Comparison of ENCODE assay signal across 23 mouse cellular contexts in the genomic region with DNA sequence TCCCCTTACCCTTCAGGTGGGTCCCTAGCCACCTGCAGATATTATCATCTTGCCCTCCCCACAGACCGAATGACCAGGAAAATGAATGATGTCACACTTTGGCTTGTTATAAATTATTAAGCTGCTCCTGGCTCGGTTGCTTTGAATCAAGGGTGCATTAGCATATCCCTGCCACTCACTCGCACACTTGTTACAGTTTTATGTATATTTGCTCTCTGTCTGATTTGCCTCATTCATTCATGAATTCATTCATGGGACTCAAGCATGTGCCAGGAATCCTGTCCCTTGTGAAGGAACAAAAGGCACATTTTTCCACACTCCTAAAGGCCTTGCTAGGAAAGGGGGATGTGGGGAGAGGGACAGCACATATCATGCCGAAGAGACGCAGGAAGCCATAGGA. TPM values are rescaled to one million over a fixed set of nuclear protein-coding genes. Genes with fewer than 3 reads are reported as not detected.
DNase-seq lines count a peak whose midpoint lies in the region; ATAC-seq and TF ChIP-seq lines count a peak whose summit lies in the region.
"Had no signal": no experiment of that assay in that cellular context is flagged by ENCODE, and none has a peak within 500 bp of the region (broad histone marks: within the 10 kb centered on the region; RNA-seq: fewer than 3 reads in every experiment).

No protein-coding gene starts in this region.

- TF ChIP-seq EP300 in liver, postnatal 0 days (IDR thresholded peaks at IDR 0.05; ENCODE audit: low read depth) = no peak

- H3K9ac ChIP-seq in forebrain, embryonic 15.5 days (replicated peaks) = no peak overlapping the region
- H3K9ac ChIP-seq in forebrain, embryonic 12.5 days = no peak overlapping the region
- H3K9ac ChIP-seq in liver, adult 2 months (ENCODE audit: low read depth, low read length) = no peak overlapping the region
- no peak overlapping the region for H3K9ac ChIP-seq in liver, postnatal 0 days (replicated peaks)
- H3K9ac ChIP-seq in midbrain, embryonic 12.5 days (replicated peaks) = no peak overlapping the region
- H3K9ac ChIP-seq in midbrain, postnatal 0 days (replicated peaks; ENCODE audit: low read length, poor library complexity, severe bottlenecking) = no peak overlapping the region
- H3K9ac ChIP-seq: embryonic facial prominence, embryonic 15.5 days; limb, embryonic 13.5 days; liver, embryonic 13.5 days had no signal

- no peaks in the 10 kb centered on the region for H3K9me3 ChIP-seq in forebrain, embryonic 15.5 days
- H3K9me3 ChIP-seq in forebrain, embryonic 12.5 days = no peaks in the 10 kb centered on the region
- H3K9me3 ChIP-seq in liver, postnatal 0 days (ENCODE audit: low read length) = no peaks in the 10 kb centered on the region
- no peaks in the 10 kb centered on the region for H3K9me3 ChIP-seq in midbrain, embryonic 12.5 days
- no peaks in the 10 kb centered on the region for H3K9me3 ChIP-seq in midbrain, postnatal 0 days (ENCODE audit: low read length)
- H3K9me3 ChIP-seq: embryonic facial prominence, embryonic 15.5 days; hindbrain, embryonic 10.5 days; limb, embryonic 13.5 days; liver, embryonic 13.5 days had no signal

- no peaks in the 10 kb centered on the region for H3K36me3 ChIP-seq in forebrain, embryonic 15.5 days
- H3K36me3 ChIP-seq in forebrain, embryonic 12.5 days (replicated peaks) = no peaks in the 10 kb centered on the region
- H3K36me3 ChIP-seq in liver, adult 2 months (ENCODE audit: control insufficient read depth, insufficient read depth, low read length) = no peaks in the 10 kb centered on the region
- no peaks in the 10 kb centered on the region for H3K36me3 ChIP-seq in liver, postnatal 0 days (replicated peaks; ENCODE audit: insufficient read depth, low read length)
- H3K36me3 ChIP-seq in midbrain, embryonic 12.5 days = no peaks in the 10 kb centered on the region
- no peaks in the 10 kb centered on the region for H3K36me3 ChIP-seq in midbrain, postnatal 0 days (ENCODE audit: insufficient read depth, low read length)
- H3K36me3 ChIP-seq: embryonic facial prominence, embryonic 15.5 days; hindbrain, embryonic 10.5 days; limb, embryonic 13.5 days; liver, embryonic 13.5 days had no signal

- TF ChIP-seq CTCF in liver, adult 2 months (IDR thresholded peaks at IDR 0.05; ENCODE audit: low read depth, low read length) = no peak
- no peak for TF ChIP-seq CTCF in liver, postnatal 0 days (IDR thresholded peaks at IDR 0.05; ENCODE audit: low read depth)
- TF ChIP-seq CTCF in midbrain, postnatal 0 days (IDR thresholded peaks at IDR 0.05) = no peak

- ATAC-seq in forebrain, embryonic 15.5 days (replicated peaks) = peak; percentile 73
- ATAC-seq in forebrain, embryonic 12.5 days (ENCODE audit: low FRiP score) = no peak
- ATAC-seq in liver, postnatal 0 days = no peak
- 0 out of 2 replicates have a peak, but pooled peaks have one; percentile 12 for ATAC-seq in midbrain, embryonic 12.5 days (ENCODE audit: low FRiP score, low read depth)
- ATAC-seq in midbrain, postnatal 0 days (ENCODE audit: low FRiP score) = no peak; the same call in 1 of the 2 replicates
- ATAC-seq: CD4-positive, CD25-positive, alpha-beta regulatory T cell, adult 4 months had no signal

- H3K27me3 ChIP-seq in forebrain, embryonic 15.5 days = no peaks in the 10 kb centered on the region
- 0 out of 2 replicates have a peak, but pooled peaks cover 4% of the 10 kb centered on the region for H3K27me3 ChIP-seq in forebrain, embryonic 12.5 days
- no peaks in the 10 kb centered on the region for H3K27me3 ChIP-seq in liver, adult 2 months (ENCODE audit: control insufficient read depth, insufficient read depth, low read length)
- H3K27me3 ChIP-seq in liver, postnatal 0 days (ENCODE audit: insufficient read depth, low read length) = no peaks in the 10 kb centered on the region
- peaks cover 11% of the 10 kb centered on the region for H3K27me3 ChIP-seq in midbrain, embryonic 12.5 days
- 0 out of 2 replicates have a peak, but pooled peaks cover 6% of the 10 kb centered on the region for H3K27me3 ChIP-seq in midbrain, postnatal 0 days (ENCODE audit: insufficient read depth, low read length)
- H3K27me3 ChIP-seq: embryonic facial prominence, embryonic 15.5 days; limb, embryonic 13.5 days; liver, embryonic 13.5 days had no signal

- H3K4me1 ChIP-seq in forebrain, embryonic 15.5 days = peaks cover 19% of the 10 kb centered on the region
- H3K4me1 ChIP-seq in forebrain, embryonic 12.5 days = peaks cover 17% of the 10 kb centered on the region
- peaks cover 10% of the 10 kb centered on the region for H3K4me1 ChIP-seq in liver, adult 2 months (ENCODE audit: control insufficient read depth, insufficient read depth, low read length)
- no peaks in the 10 kb centered on the region; the same call in 1 of the 2 replicates for H3K4me1 ChIP-seq in liver, postnatal 0 days (ENCODE audit: insufficient read depth)
- peaks cover 9% of the 10 kb centered on the region for H3K4me1 ChIP-seq in midbrain, embryonic 12.5 days
- H3K4me1 ChIP-seq in midbrain, postnatal 0 days (ENCODE audit: insufficient read depth, low read length) = no peaks in the 10 kb centered on the region; the same call in 1 of the 2 replicates
- H3K4me1 ChIP-seq: liver, embryonic 13.5 days had no signal

- no peaks in the 10 kb centered on the region for H3K79me2 ChIP-seq in liver, adult 2 months (ENCODE audit: control insufficient read depth, insufficient read depth, low read length)

- 14% methylated on average over 5 of the region's 5 CpGs for WGBS in forebrain, embryonic 15.5 days
- WGBS in forebrain, embryonic 12.5 days = 34% methylated on average over 5 of the region's 5 CpGs
- WGBS in liver, adult 2 months = 54% methylated on average over 5 of the region's 5 CpGs
- 71% methylated on average over 5 of the region's 5 CpGs for WGBS in liver, postnatal 0 days (ENCODE audit: insufficient replicate concordance)
- WGBS in midbrain, embryonic 12.5 days = 45% methylated on average over 5 of the region's 5 CpGs
- WGBS in midbrain, postnatal 0 days = 21% methylated on average over 5 of the region's 5 CpGs

- H3K4me3 ChIP-seq in forebrain, embryonic 15.5 days = no peak overlapping the region
- H3K4me3 ChIP-seq in forebrain, embryonic 12.5 days (replicated peaks) = no peak overlapping the region
- H3K4me3 ChIP-seq in liver, adult 2 months (ENCODE audit: insufficient read depth, low read depth, low read length) = no peak overlapping the region
- H3K4me3 ChIP-seq in liver, postnatal 0 days (ENCODE audit: low read depth, low read length) = no peak overlapping the region
- no peak overlapping the region for H3K4me3 ChIP-seq in midbrain, embryonic 12.5 days
- no peak overlapping the region for H3K4me3 ChIP-seq in midbrain, postnatal 0 days (ENCODE audit: low read depth, low read length)
- H3K4me3 ChIP-seq: embryonic facial prominence, embryonic 15.5 days; hindbrain, embryonic 10.5 days; limb, embryonic 13.5 days; liver, embryonic 13.5 days had no signal

- peak overlapping the region; percentile 44; the same call in 1 of the 2 replicates for H3K27ac ChIP-seq in forebrain, embryonic 15.5 days (replicated peaks)
- H3K27ac ChIP-seq in forebrain, embryonic 12.5 days = no peak overlapping the region
- no peak overlapping the region for H3K27ac ChIP-seq in liver, adult 2 months (replicated peaks; ENCODE audit: insufficient read depth, low read depth, low read length)
- H3K27ac ChIP-seq in liver, postnatal 0 days (ENCODE audit: low read depth) = no peak overlapping the region
- no peak overlapping the region for H3K27ac ChIP-seq in midbrain, embryonic 12.5 days (replicated peaks)
- no peak overlapping the region for H3K27ac ChIP-seq in midbrain, postnatal 0 days (ENCODE audit: low read depth, low read length)
- H3K27ac ChIP-seq: embryonic facial prominence, embryonic 15.5 days; hindbrain, embryonic 10.5 days; limb, embryonic 13.5 days; liver, embryonic 13.5 days had no signal

- peak; percentile 59 for DNase-seq in liver, adult 2 months (ENCODE audit: extremely low read depth, low read depth, low spot score)
- DNase-seq in liver, postnatal 0 days = no peak
- DNase-seq in midbrain, postnatal 0 days (ENCODE audit: low spot score) = no peak
- DNase-seq in right cerebral cortex, adult 18-20 months = no peak
- DNase-seq in yolk sac, embryonic 10.5 days (ENCODE audit: low spot score) = no peak
- DNase-seq: adrenal gland, postnatal 25 days; cerebellum, adult 9-10 months; gastrocnemius, postnatal 14 days; heart, adult 11 months; heart, postnatal 10 days; kidney, postnatal 4 days; liver, embryonic 13.5 days; lung, postnatal 36 days; right cerebral cortex, postnatal 4 days; thymus, postnatal 14 days had no signal

- no peak overlapping the region for H3K4me2 ChIP-seq in forebrain, embryonic 15.5 days (replicated peaks)
- no peak overlapping the region for H3K4me2 ChIP-seq in forebrain, embryonic 12.5 days
- H3K4me2 ChIP-seq in liver, postnatal 0 days (ENCODE audit: low read depth, low read length) = no peak overlapping the region
- no peak overlapping the region for H3K4me2 ChIP-seq in midbrain, embryonic 12.5 days (replicated peaks)
- no peak overlapping the region for H3K4me2 ChIP-seq in midbrain, postnatal 0 days (ENCODE audit: low read depth, low read length, poor library complexity, severe bottlenecking)
- H3K4me2 ChIP-seq: embryonic facial prominence, embryonic 15.5 days; heart, embryonic 11.5 days; limb, embryonic 13.5 days; liver, embryonic 13.5 days had no signal

- no peak for TF ChIP-seq POLR2A in liver, adult 2 months (IDR thresholded peaks at IDR 0.05; ENCODE audit: extremely low read depth, insufficient read depth, low read length)

RNA-seq across cellular contexts. Expression of a gene that starts 5.5 kb away (rescaled TPM):
- polyA plus RNA-seq in forebrain, embryonic 15.5 days (2015; fragmentation: Nextera tagmentation; extraction: Ambion mirVana) = 5.3 and 5.4 TPM in 2 replicates
- polyA plus RNA-seq in forebrain, embryonic 12.5 days (2016; fragmentation: Nextera tagmentation; extraction: Ambion mirVana) = 4.9 and 6.1 TPM in 2 replicates
- total RNA-seq in liver, adult 2 months (2014; rRNA removed) = 28.6 and 34.3 TPM in 2 replicates
- 22.2 and 24.4 TPM in 2 replicates for polyA plus RNA-seq in liver, adult 2 months (2012; rRNA removed)
- 7.0 and 7.6 TPM in 2 replicates for polyA plus RNA-seq in liver, postnatal 0 days (2015; fragmentation: Nextera tagmentation; extraction: Ambion mirVana)
- polyA plus RNA-seq in midbrain, embryonic 12.5 days (2016; fragmentation: Nextera tagmentation; extraction: Ambion mirVana) = 5.8 TPM in 2 replicates
- total RNA-seq in midbrain, postnatal 0 days (2014; rRNA removed) = 17.2 and 19.4 TPM in 2 replicates
- 2.8 and 3.0 TPM in 2 replicates for polyA plus RNA-seq in midbrain, postnatal 0 days (2015; fragmentation: Nextera tagmentation; extraction: Ambion mirVana)

Comparison
In these comparisons a context has a peak if more than half of its experiments do, and no peak if none do; other contexts are left out.
1. ATAC-seq: peak in forebrain, embryonic 15.5 days (single experiment) and midbrain, embryonic 12.5 days (single experiment); none in forebrain, embryonic 12.5 days (single experiment), liver, postnatal 0 days (single experiment) and midbrain, postnatal 0 days (single experiment).